Mouse (Mus musculus) small intestine, adult 2 months (tissue): ENCODE measurements at regions not wholly inside any gene's neighbourhood (a gene's known extent, or its start where the extent isn't known, plus 50 kb on each side); places are given as distances from the start of the nearest gene placed in this dataset.

Source experiments
- H3K27ac ChIP-seq: fragments of 200-500 bp; 2 replicates; pipeline ENCODE4 v1.5.1; 2012; ENCODE audit warnings: low read depth, low read length, control low read depth, inconsistent platforms; ENCODE audit not compliant: insufficient read depth
- H3K27me3 ChIP-seq: fragments of 200-500 bp; 2 replicates; pipeline ENCODE4 v1.6.1; 2012; ENCODE audit warnings: mild to moderate bottlenecking, moderate library complexity, low read length, inconsistent platforms; ENCODE audit not compliant: control insufficient read depth, insufficient read depth
- H3K36me3 ChIP-seq: fragments of 200-500 bp; 2 replicates; pipeline ENCODE4 v1.6.1; 2012; ENCODE audit warnings: mild to moderate bottlenecking, low read length, control low read depth, inconsistent platforms; ENCODE audit not compliant: control insufficient read depth, insufficient read depth
- H3K4me1 ChIP-seq: fragments of 200-500 bp; 2 replicates; pipeline ENCODE4 v1.6.1; 2012; ENCODE audit warnings: low read length, inconsistent platforms, mixed read lengths; ENCODE audit not compliant: control insufficient read depth, insufficient read depth, insufficient read length
- H3K4me3 ChIP-seq: fragments of 200-500 bp; 2 replicates; pipeline ENCODE4 v1.5.1; 2012; ENCODE audit warnings: low read depth, mild to moderate bottlenecking, control low read depth, inconsistent platforms, low read length, moderate library complexity
- CTCF ChIP-seq: fragments of 200-500 bp; IDR thresholded peaks from 2 replicates; pipeline ENCODE4 v1.5.1; 2012; ENCODE audit warnings: low read depth, mild to moderate bottlenecking, control low read depth, inconsistent platforms, low read length, moderate library complexity, mixed read lengths; ENCODE audit not compliant: insufficient replicate concordance, insufficient read length; ENCODE audit errors: extremely low read depth
- POLR2A ChIP-seq: fragments of 200-500 bp; IDR thresholded peaks from 2 replicates; pipeline ENCODE4 v1.6.1; 2012; ENCODE audit warnings: low read depth, mild to moderate bottlenecking, control low read depth, inconsistent platforms, low read length, moderate library complexity
- WGBS: fragments of 180-500 bp; shearing (Covaris S2); methylation state at CpG from one replicate; pipeline ENCODE4 v1.1.7; 2018; 5-methylcytosine and 5-hydroxymethylcytosine counted together

DNA sequence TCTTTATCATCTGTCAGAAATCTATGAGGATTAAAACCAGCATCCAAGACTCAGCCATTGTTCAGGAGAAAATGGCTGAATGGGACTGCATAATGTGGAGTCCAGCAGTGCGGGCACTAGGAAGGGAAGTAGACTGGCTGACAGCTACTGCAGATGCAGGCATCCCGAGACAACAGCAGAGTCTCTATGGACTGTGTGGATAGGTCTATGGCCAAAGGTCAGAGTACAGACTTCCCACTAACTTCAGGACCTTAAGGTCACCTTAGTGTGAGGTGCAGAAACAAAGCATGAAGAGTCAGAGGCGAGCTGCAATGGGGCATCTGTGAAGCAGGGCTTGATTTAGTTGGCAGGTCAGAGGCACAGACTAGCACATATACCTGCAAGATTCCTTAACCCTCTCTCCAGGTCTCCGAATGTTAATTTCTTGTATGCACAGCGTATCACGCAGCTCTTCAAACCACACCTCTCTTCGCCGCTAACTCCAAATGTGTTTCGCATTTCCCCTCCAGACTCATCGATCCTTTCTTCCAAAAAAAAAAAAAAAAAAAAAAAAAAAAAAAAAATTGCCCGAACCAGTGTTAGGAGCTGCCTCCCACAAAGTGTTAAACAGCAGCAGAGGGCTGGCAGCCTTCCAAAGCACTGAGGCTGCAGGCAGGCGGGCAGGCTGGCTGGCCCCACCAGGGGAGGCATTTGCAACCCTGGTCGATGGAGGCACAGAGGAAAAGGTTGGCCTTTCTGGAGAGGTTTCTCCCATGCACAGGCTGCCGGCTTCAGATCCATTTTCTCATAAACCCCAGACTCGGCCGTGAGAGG, 270.2 kb upstream of the Myt1l start:
- no peaks in the 10 kb centered on the region for H3K36me3 ChIP-seq
- H3K27ac ChIP-seq: no peak overlapping the region
- no peak overlapping the region for H3K4me3 ChIP-seq
- H3K4me1 ChIP-seq: no peaks in the 10 kb centered on the region
- TF ChIP-seq CTCF: no peak
- TF ChIP-seq POLR2A: no peak
- 28% methylated on average over 16 of the region's 16 CpGs for WGBS
- no peaks in the 10 kb centered on the region for H3K27me3 ChIP-seq

DNA sequence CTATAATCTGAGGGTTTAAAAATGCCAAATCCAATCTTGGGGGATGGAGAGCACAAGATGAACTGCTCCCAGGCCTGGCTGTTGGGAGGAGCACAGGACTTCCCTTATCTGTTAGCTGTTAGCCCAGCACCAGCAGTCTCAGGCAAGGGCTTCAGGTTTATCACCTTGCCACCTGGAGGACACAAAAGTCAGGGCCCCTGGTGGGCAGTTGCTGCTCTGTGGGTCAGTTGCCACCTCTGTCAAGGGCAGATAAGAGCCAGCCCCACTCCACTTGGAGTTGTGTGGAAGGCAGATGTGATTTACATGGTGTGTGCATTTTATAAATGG, 269.7 kb upstream of the Myt1l start:
- Histone ChIP-seq H3K4me3 (no peak overlapping the region), H3K27ac (no peak overlapping the region), H3K36me3 (no peaks in the 10 kb centered on the region), H3K27me3 (no peaks in the 10 kb centered on the region), H3K4me1 (no peaks in the 10 kb centered on the region)
- TF ChIP-seq POLR2A: no peak
- no peak for TF ChIP-seq CTCF

GRCm38 (mm10) chr12:29258966-29259365, 269.2 kb upstream of the Myt1l start:
- H3K36me3 ChIP-seq: no peaks in the 10 kb centered on the region
- no peak overlapping the region for H3K27ac ChIP-seq
- TF ChIP-seq POLR2A (no peak), CTCF (no peak)
- no peaks in the 10 kb centered on the region for H3K27me3 ChIP-seq
- no peaks in the 10 kb centered on the region for H3K4me1 ChIP-seq
- 73% methylated on average over 7 of the region's 7 CpGs for WGBS
- H3K4me3 ChIP-seq: no peak overlapping the region

DNA sequence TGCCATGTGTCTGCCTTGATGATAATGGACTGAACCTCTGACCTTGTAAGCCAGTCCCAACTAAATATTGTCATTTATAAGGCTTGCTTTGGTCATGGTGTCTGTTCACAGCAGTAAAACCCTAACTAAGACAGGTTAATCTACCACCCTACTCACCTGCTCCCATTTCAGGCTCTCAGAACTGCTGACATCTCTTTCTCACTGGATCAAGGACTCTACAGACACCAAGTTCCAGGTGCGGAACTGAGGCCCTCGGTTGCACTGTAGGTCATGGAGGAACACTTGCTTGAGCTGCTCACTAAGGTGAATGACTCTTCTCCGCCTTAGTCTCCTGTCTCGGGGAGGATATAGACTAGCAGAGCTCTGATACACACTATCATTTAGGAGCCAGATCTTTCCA, 254.0 kb upstream of the Myt1l start:
- H3K36me3 ChIP-seq: no peaks in the 10 kb centered on the region
- H3K4me3 ChIP-seq: no peak overlapping the region
- H3K27me3 ChIP-seq: no peaks in the 10 kb centered on the region
- no peak for TF ChIP-seq POLR2A
- TF ChIP-seq CTCF: no peak
- 96% methylated on average over 4 of the region's 4 CpGs for WGBS
- no peaks in the 10 kb centered on the region for H3K4me1 ChIP-seq
- H3K27ac ChIP-seq: no peak overlapping the region

GRCm38 (mm10) chr12:29275676-29276075, 252.5 kb upstream of the Myt1l start:
- Histone ChIP-seq H3K27me3 (no peaks in the 10 kb centered on the region), H3K36me3 (no peaks in the 10 kb centered on the region), H3K4me3 (no peak overlapping the region), H3K27ac (no peak overlapping the region), H3K4me1 (no peaks in the 10 kb centered on the region)
- TF ChIP-seq CTCF (no peak), POLR2A (no peak)
- WGBS: 78% methylated on average over 4 of the region's 4 CpGs

DNA sequence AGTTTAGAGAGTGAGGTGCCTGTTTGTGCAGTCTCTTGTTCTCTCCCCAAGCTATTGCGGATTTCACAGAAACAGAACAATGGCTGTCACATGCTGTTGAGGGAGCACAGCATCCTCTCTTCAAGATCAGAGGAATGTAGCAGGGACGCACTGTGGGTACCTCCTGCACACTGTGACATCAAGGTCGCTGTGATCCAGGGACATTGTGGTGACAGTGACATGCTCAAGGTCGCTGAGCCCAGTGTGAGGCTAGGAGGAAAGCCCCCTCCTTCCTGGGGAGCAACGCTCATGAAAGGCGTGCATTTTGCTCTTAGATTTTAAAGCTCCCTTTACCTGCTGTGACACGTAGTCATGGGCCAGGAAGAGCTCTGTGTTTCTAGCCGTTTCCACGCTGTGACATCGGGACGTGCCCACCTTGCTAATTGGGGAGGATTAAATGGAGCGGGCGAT, 248.5 kb upstream of the Myt1l start:
- Histone ChIP-seq H3K4me3 (no peak overlapping the region), H3K27ac (no peak overlapping the region), H3K36me3 (no peaks in the 10 kb centered on the region), H3K4me1 (no peaks in the 10 kb centered on the region), H3K27me3 (no peaks in the 10 kb centered on the region)
- TF ChIP-seq POLR2A (no peak), CTCF (no peak)
- WGBS: 22% methylated on average over 13 of the region's 13 CpGs

DNA sequence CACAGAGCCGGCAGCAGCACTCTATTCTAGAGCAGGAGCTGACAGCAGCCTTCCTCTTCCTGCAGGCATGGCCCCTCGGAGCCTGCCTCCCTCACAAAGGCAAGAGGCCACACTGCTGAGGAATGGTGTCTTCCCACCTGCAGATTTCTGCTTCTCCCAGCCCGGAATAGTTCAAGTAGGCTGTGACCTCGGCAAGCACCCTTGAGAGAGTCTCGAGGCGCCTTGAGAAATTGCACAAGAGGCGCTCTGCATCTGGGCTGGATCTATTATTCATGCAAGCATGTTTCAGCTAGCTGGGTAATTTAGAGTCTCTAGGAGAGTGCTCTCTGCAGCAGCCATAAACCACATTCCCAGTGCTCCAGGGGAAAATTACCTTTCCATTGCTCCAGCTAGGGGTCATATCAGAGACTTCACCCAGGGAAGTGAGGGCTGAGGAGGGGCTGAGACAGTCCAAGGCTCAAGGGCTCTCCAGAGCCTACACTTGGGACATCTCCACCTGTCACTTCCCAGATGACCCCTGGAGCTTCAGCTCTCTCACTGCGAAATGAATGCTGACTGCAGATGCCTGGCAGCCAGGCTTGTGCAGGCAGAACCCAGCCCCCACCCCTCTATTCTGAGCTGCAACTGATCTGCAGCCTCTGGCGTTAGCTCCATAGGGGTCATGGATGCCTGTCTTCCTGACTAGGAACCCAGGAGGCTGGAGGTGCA, 247.9 kb upstream of the Myt1l start:
- TF ChIP-seq CTCF (no peak), POLR2A (no peak)
- H3K4me1 ChIP-seq: no peaks in the 10 kb centered on the region
- H3K27me3 ChIP-seq: no peaks in the 10 kb centered on the region
- no peaks in the 10 kb centered on the region for H3K36me3 ChIP-seq
- WGBS: 23% methylated on average over 9 of the region's 9 CpGs
- H3K4me3 ChIP-seq: no peak overlapping the region
- no peak overlapping the region for H3K27ac ChIP-seq
